Mouse (Mus musculus): ENCODE results near the gene Adipoq. TPM values are rescaled to one million over a fixed set of nuclear protein-coding genes. Genes with fewer than 3 reads are reported as not detected.
A peak's percentile ranks its signal among the peaks of the same experiment; 100 is the strongest.

Adipoq gene
- total RNA-seq, 2 experiments from 2014 or later: not detected

GRCm38 (mm10) chr16:23114339-23115171 is 31.8 kb upstream of the Adipoq start:
- DNase-seq (ENCODE audit: extremely low spot score in 1 of 2, low spot score in 1 of 2): no peak

GRCm38 (mm10) chr16:23115486-23115885 is 30.9 kb upstream of the Adipoq start:
- DNase-seq (ENCODE audit: extremely low spot score in 1 of 2, low spot score in 1 of 2): no peak

- DNase-seq (ENCODE audit: extremely low spot score in 1 of 2, low spot score in 1 of 2): no peak
Measured at GRCm38 (mm10) chr16:23117173-23117572, 29.2 kb upstream of the Adipoq start.

GRCm38 (mm10) chr16:23122446-23122845 is 23.9 kb upstream of the Adipoq start:
- DNase-seq (ENCODE audit: extremely low spot score in 1 of 2, low spot score in 1 of 2): no peak

- DNase-seq (ENCODE audit: extremely low spot score in 1 of 2, low spot score in 1 of 2): no peak
Measured at GRCm38 (mm10) chr16:23123104-23123503, 23.2 kb upstream of the Adipoq start.

- DNase-seq (ENCODE audit: extremely low spot score in 1 of 2, low spot score in 1 of 2): no peak
Measured at GRCm38 (mm10) chr16:23124398-23124797, 21.9 kb upstream of the Adipoq start.

GRCm38 (mm10) chr16:23127311-23127672 is 19.0 kb upstream of the Adipoq start:
- DNase-seq (ENCODE audit: extremely low spot score in 1 of 2, low spot score in 1 of 2): no peak

- peak; percentile 94 to 96 for DNase-seq (ENCODE audit: extremely low spot score in 1 of 2, low spot score in 1 of 2)
Measured at GRCm38 (mm10) chr16:23127673-23128375, 18.5 kb upstream of the Adipoq start, which contains the start of gene Rfc4. TSS of gene Rfc4 (minus strand) at chr16:23127737.

- no peak for DNase-seq (ENCODE audit: extremely low spot score in 1 of 2, low spot score in 1 of 2)
Measured at GRCm38 (mm10) chr16:23130303-23130702, 16.0 kb upstream of the Adipoq start.

GRCm38 (mm10) chr16:23132336-23132735 is 14.0 kb upstream of the Adipoq start:
- DNase-seq (ENCODE audit: extremely low spot score in 1 of 2, low spot score in 1 of 2): no peak

GRCm38 (mm10) chr16:23135421-23136149 is 10.8 kb upstream of the Adipoq start:
- no peak for DNase-seq (ENCODE audit: extremely low spot score in 1 of 2, low spot score in 1 of 2)

GRCm38 (mm10) chr16:23136406-23136970 is 9.8 kb upstream of the Adipoq start:
- no peak for DNase-seq (ENCODE audit: extremely low spot score in 1 of 2, low spot score in 1 of 2)

- DNase-seq (ENCODE audit: extremely low spot score in 1 of 2, low spot score in 1 of 2): no peak
Measured at GRCm38 (mm10) chr16:23140911-23141310, 5.4 kb upstream of the Adipoq start.

GRCm38 (mm10) chr16:23144326-23144725 is 2.0 kb upstream of the Adipoq start:
- DNase-seq (ENCODE audit: extremely low spot score in 1 of 2, low spot score in 1 of 2): no peak

- no peak for DNase-seq (ENCODE audit: extremely low spot score in 1 of 2, low spot score in 1 of 2)
Measured at GRCm38 (mm10) chr16:23145211-23145610, 1.1 kb upstream of the Adipoq start.

- DNase-seq (ENCODE audit: extremely low spot score in 1 of 2, low spot score in 1 of 2): no peak
Measured at GRCm38 (mm10) chr16:23148936-23149335, 2.6 kb downstream of the Adipoq start.

- no peak for DNase-seq (ENCODE audit: extremely low spot score in 1 of 2, low spot score in 1 of 2)
Measured at GRCm38 (mm10) chr16:23149396-23149795, 3.1 kb downstream of the Adipoq start.

- DNase-seq (ENCODE audit: extremely low spot score in 1 of 2, low spot score in 1 of 2): no peak
Measured at GRCm38 (mm10) chr16:23151423-23151822, 5.1 kb downstream of the Adipoq start.

GRCm38 (mm10) chr16:23154261-23154660 is 7.9 kb downstream of the Adipoq start:
- no peak for DNase-seq (ENCODE audit: extremely low spot score in 1 of 2, low spot score in 1 of 2)

GRCm38 (mm10) chr16:23157013-23157412 is 10.7 kb downstream of the Adipoq start:
- no peak for DNase-seq (ENCODE audit: extremely low spot score in 1 of 2, low spot score in 1 of 2)

GRCm38 (mm10) chr16:23158292-23158691 is 12.0 kb downstream of the Adipoq start:
- DNase-seq (ENCODE audit: extremely low spot score in 1 of 2, low spot score in 1 of 2): no peak

Measured in layer of hippocampus, postnatal 25 days (tissue).